Mouse (Mus musculus) splenic B cell, adult 2 months (primary cell): Measurements from ENCODE around the gene Macrod1.
A peak's percentile ranks its signal among the peaks of the same experiment; 100 is the strongest.

ENCODE experiments used
- DNase-seq: peaks from one replicate; pipeline ENCODE4 v3.0.0-alpha.2; 2011; ENCODE audit warnings: low read depth, low spot score
- H3K27me3 ChIP-seq: 2 replicates; pipeline ENCODE4 v1.6.1; 2012; ENCODE audit warnings: mild to moderate bottlenecking, low read length, moderate library complexity, mixed read lengths; ENCODE audit not compliant: control insufficient read depth, poor library complexity, insufficient read depth, severe bottlenecking
- H3K36me3 ChIP-seq: 2 replicates; pipeline ENCODE4 v1.6.1; 2012; ENCODE audit warnings: mild to moderate bottlenecking, low read length, moderate library complexity, mixed read lengths; ENCODE audit not compliant: control insufficient read depth, poor library complexity, insufficient read depth, severe bottlenecking

Gene Macrod1

DNA sequence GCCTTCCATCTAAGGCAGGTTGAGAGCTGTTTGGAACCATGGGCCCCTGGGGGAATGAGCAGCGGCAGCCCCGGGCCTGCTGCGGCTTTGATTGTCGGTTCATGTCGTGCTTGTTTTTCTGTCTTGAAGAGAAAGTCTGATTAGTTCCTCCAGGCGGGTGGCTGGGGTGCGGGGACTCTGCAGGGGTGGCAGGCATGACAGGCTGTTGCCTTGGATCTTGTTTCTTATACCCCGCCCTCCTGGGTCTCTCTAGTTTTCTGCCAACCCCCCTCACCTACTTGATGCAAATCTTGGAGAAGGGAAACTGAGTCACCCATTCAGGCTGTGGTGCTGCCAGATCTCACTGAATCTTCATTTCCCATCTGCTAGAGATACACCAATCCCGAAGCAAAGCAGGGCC is 31.9 kb downstream of the Macrod1 start:
- Histone ChIP-seq H3K27me3 (no peaks in the 10 kb centered on the region), H3K36me3 (no peaks in the 10 kb centered on the region)
- peak; percentile 29 for DNase-seq

DNA sequence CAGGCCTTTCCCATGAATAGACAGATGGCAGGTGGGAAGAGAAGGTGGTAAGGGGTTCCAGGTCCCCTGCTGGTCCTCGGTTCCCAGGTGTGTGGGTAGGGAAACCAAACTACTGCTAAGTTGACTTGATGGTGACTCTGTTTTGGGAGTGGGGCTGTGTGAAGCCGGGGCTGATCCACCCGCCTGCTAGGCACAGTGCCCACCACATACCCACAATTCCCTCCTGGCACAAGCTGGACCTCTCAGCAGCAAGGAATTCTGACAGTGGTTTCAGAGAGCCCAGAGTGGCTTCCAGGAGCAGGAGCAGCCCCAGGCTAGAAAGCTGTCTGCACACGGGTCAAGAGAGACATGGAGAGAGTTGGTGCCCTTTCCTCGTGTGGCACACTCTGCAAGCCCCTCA is 32.4 kb downstream of the Macrod1 start:
- Histone ChIP-seq H3K27me3 (no peaks in the 10 kb centered on the region), H3K36me3 (no peaks in the 10 kb centered on the region)
- no peak for DNase-seq

DNA sequence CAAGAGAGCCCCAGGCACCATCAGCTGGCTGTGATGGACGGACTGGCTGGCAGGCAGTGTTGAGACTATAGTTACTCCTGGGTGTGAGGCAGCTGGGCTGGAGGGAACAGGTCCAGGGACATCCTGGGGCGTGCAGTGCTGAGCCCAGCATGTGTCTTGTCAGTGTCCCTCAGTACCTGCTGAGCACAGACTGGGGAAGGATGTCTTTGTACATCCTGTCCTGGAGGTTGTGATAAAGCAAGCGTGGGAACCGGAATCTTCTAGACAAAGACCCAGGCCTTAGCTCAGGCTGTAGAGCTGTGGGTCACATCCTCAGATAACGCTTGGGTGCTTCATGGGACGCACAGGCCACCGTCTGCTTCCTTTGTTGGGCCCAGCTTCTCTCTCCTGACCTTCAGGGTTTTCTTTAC is 33.2 kb downstream of the Macrod1 start:
- DNase-seq, result no peak
- Histone ChIP-seq H3K27me3 (no peaks in the 10 kb centered on the region), H3K36me3 (no peaks in the 10 kb centered on the region)

DNA sequence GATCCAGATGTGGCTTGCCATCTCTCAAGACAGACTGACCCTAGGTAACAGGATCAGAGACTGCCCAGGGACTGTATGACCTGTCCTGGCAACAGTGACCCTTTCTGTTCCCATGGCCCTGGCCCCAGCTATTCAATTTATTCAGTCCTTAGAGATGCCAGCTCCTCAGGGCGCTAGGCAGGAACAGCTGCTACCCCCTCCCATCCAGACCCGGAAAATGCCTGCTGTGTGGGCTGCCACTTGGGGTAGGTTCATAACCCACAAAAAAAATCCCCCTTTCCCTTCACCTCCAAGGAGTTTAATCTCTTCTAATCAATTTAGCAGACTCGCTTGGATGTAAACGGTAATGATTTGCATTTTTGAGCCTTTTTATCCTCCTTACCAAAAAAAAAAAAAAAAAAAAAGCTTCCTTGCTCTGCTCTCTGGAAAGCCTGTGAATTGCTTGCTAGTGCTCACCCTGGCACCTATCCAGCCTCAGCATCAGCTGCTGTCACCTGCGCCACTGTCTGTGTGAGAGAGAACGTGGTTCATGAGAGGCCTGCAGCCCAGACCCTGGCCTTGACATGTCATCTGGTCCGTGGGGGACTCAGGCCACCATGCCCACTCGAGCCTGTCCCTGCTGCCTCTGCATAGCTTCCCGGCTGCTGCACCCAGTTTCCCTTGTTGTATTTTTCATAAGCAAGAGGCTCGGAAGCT is 33.9 kb downstream of the Macrod1 start:
- Histone ChIP-seq H3K27me3 (no peaks in the 10 kb centered on the region), H3K36me3 (no peaks in the 10 kb centered on the region)
- no peak for DNase-seq

DNA sequence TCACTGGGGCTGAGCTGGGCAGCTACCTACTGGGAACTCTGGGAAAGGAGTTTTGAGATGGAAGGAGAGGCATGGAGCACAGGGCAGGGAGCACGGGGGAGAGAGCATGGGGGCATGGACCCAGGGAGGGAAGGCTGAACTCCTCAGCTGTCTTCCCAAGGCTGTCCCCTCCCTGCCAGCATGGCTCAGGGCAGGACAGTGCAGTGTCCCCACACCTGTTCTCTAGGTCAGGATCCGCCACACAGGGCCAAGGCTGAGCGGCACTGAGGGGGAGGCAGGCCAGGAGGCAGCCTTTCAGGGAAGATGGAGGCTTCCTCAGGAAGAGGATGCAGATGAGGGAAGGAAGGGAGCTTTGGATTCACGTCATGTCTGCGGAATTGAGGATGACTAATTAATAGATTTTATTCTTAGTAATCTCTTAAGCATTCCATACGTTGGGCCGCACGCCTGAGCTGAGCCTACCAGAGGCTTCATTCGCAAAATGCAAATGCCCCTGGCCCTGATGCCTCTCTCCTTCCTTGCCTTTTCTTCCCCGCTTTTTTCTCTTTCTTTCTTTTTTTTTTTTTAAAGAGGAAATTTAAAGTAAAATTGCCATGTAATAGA is 34.9 kb downstream of the Macrod1 start:
- no peaks in the 10 kb centered on the region for H3K27me3 ChIP-seq
- no peaks in the 10 kb centered on the region for H3K36me3 ChIP-seq
- DNase-seq, result no peak

DNA sequence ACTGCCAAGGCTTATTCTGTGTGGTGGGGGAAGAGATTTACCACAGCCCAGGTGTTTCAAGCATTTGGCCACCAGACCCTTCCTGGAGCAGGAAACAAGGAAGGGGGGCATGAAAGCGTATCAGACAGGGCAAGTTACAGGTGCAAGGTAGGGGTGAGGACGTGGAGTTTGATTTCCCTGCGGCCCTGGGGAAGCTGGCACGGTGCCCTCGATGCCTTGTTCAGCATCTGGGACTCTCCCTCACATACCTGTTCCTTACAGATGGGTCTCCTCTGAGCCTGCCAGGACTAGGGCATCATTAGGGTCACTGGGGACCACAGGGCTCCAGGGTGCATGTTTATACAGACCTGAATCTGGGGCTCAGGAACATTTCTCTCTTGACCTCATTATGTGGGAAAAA is 36.1 kb downstream of the Macrod1 start:
- no peak for DNase-seq
- Histone ChIP-seq H3K36me3 (no peaks in the 10 kb centered on the region), H3K27me3 (no peaks in the 10 kb centered on the region)

DNA sequence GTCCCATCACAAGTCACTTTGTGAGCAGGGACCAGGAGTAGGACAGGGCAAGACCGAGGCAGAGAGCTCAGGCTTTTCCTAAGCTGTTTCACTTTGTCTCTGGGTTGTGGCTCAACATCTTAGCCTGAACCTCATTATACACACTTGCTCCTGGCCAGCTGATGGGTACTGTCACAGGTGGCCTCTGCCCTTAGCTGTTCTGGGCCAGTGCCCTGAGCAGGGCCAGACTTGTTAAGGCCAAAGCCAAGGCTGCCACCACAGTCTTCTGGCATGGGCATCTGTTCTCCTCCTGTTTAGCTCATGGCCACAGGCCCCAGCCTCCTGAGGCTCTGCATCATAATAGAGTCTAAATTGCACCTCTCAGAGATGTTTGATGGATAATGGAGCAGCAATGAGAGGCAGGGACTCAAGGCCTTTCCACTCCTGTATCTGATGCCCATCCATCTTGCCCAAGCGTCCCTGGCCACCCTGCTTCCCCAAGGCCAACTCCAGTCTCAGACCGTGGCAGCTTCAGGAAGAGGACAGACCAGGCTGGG is 43.1 kb downstream of the Macrod1 start:
- H3K36me3 ChIP-seq, result no peaks in the 10 kb centered on the region; the same call in 1 of the 2 replicates
- no peak for DNase-seq
- no peaks in the 10 kb centered on the region for H3K27me3 ChIP-seq

DNA sequence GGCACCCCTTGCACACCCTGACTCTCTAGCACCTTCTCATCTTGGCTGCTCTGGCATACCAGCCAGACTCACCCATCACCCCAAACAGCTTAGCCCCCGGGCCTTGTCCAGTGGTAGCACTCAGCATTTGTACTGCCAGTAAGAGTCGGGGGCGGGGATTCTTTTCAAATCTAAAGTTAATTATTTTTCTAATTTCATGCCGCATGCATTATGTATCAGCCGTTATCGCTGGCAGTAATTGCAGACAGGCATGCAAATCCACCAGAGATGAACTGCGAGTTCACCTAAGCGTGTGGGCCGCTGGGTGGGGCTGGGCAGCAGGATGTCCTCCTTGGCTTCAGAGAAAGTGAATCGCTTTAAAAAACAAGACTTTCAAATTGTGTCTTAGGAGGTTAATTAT is 45.4 kb downstream of the Macrod1 start:
- Histone ChIP-seq H3K27me3 (no peaks in the 10 kb centered on the region), H3K36me3 (no peaks in the 10 kb centered on the region; the same call in 1 of the 2 replicates)
- DNase-seq, result peak; percentile 35

DNA sequence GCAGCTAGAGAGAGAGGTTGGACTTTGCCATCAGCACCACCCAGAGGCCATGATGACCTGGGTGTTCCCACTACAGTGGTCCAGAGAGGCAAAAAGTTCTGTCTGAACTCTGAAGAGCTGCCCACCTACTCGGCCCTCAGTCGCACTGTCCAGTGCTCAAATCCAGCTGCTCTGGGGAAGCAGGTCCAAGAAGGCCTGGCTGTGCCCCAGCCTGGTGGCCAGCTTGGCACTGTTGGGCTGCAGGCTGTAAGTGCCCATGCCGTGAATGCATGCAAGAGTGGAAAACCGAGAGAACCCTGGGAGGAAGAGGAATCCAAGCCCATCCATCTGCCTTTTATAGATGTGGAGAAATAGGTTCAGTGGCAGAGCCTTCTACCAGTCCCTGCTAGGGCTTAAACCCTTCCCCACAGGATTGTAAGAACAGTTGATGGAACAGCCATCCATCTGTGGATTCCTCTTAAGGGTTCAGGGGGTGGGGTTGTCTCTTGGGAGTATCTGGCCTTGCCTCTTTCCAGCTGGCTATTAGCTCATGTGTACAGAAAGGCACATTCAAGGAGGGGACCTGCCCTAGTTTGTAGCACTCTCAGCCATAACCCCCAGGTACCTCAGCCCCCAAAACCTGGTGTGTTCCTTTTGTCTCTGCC is 46.9 kb downstream of the Macrod1 start:
- DNase-seq, result no peak
- Histone ChIP-seq H3K27me3 (no peaks in the 10 kb centered on the region), H3K36me3 (no peaks in the 10 kb centered on the region; the same call in 1 of the 2 replicates)

DNA sequence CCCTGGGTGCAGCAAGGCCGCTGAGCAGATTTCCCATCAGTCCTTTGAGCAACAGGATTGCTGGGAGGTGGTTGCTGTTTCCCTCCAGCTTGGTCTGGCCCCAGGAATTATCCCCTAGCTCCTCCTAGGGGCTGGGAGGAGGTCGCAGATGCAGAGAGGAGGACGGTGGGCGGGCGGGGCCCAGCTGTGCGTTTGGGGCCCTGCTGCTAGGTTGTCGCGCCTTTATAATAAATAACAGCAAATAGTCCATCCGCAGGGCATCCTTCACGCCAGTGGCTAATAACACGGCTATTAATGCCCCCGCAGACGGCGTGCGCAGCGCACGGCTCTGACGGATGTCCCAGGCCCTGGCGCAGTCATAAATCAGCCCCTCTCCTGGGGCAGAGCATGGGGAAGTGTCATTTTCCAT is 47.4 kb downstream of the Macrod1 start:
- Histone ChIP-seq H3K36me3 (no peaks in the 10 kb centered on the region; the same call in 1 of the 2 replicates), H3K27me3 (no peaks in the 10 kb centered on the region)
- no peak for DNase-seq

DNA sequence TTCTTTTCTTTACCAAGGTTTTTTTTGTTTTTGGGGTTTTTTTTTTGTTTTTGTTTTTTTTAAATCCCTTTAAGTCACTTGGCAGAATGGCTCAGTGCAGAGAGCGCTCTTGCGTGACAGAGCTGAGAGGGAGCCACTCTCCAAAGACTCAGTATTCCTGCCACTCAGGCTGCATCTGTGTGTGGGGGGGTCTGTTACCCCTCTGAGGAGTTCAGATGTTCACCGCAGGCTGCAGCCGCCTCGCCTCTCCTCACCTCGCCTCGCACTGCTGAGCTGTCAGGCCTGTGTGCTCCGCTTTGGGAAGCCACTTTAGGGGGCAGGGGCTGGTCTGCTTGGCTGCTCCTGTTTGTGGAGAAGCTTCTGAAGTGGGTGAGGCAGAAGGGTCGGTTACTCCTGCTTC is 48.9 kb downstream of the Macrod1 start, which contains the start of gene Flrt1:
Flrt1 (minus strand) TSS at position 186 of the 400 bp plus-strand sequence.
- H3K36me3 ChIP-seq, result no peaks in the 10 kb centered on the region; the same call in 1 of the 2 replicates

DNA sequence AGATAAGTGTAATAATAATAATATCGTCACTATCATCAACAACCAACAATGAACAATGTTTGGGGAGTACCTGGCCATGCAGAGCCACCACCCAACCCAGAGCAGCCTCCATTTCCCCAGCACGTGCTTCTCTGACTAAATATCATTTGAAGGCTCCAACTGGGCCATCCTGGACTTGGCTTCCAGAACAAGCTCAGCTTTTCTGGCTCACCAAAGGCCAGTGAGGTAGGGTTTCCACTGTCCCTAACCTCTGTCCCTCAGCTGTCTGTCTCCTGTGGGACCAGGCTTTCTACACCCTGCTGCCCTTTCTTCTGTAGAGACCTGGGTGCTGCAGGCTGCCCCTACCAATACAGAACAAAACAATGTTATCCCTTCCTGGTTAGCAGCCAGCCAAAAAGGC is 50.0 kb downstream of the Macrod1 start:
- no peaks in the 10 kb centered on the region; the same call in 1 of the 2 replicates for H3K36me3 ChIP-seq
- DNase-seq, result no peak
- no peaks in the 10 kb centered on the region for H3K27me3 ChIP-seq

More for the DNA sequence above, 48.9 kb downstream of the Macrod1 start, which contains the start of gene Flrt1:
- no peaks in the 10 kb centered on the region for H3K27me3 ChIP-seq
- no peak for DNase-seq

DNA sequence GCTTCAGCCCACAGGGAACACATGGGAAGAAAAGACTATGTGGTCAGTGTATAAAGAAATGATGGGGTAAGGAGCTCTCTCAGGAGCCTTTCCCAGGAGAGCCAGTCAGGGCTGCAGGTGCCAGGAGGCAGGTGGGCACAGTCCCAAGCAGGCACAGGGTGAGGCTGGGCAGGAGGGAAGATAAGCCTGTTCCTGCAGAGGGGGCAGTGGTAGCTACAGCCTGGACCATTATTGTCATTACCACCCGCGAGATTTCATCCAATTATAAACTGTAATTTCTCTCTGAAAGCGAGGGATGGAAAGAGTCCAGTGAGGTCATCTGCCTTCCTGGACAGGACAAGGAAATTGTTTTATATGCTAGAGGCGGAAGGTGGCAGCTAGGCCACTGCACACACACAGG is 50.6 kb downstream of the Macrod1 start:
- Histone ChIP-seq H3K27me3 (no peaks in the 10 kb centered on the region), H3K36me3 (no peaks in the 10 kb centered on the region; the same call in 1 of the 2 replicates)
- no peak for DNase-seq

DNA sequence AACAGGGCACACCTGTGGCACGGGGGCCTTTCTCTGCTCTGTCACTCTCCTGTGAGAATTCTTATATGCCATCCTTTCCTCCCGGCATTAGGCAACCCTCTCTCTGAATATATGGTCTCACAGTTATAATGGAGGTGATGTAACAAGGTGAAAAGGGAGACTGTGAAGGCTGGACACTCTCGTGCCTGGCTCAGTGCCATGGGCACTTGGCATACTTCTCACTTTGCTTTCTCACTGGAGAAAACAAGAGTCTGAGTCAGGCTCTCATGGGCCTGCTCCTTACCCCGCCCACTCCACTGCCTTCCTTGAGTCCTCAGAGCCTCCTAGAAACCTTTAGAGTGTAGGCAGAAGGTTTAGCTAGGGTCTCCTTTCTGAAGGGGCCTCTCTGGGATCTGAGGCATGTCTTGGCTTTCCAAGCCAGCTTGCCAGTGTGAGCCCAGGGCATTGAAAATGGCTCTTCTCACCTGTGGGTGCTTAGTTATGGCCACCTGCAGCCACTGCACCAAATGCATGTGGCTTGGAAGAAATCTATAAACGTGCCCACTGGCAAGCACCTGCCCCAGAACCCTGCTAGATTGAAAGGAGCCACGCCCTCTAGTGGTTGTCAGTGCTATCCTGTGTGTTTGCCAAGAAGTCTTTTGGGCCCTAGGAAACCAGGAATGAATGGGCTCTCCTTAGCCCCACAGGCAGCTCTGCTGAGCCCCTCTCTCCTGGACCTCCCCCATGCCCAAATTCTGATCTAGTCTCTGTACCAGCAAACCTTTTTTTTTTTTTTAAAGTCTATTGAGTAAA is 51.7 kb downstream of the Macrod1 start:
- no peaks in the 10 kb centered on the region; the same call in 1 of the 2 replicates for H3K36me3 ChIP-seq
- peak; percentile 66 for DNase-seq
- H3K27me3 ChIP-seq, result no peaks in the 10 kb centered on the region
